Mouse (Mus musculus): Measurements from ENCODE around the gene Atp9a.

GRCm38 (mm10) chr2:168634881-168635280 is 107.3 kb downstream of the Atp9a start:
- TF ChIP-seq CTCF (conservative IDR thresholded peaks at IDR 0.05; ENCODE audit: insufficient read depth, insufficient read length, low read depth, low read length) (no peak), POLR2A (IDR thresholded peaks at IDR 0.05; ENCODE audit: low read depth, low read length) (no peak)
